Mouse (Mus musculus): ENCODE measurements around the gene Zdhhc21.

The Zdhhc21 gene

GRCm38 (mm10) chr4:82859131-82860125 is at the start of gene Zdhhc21:
Gene Zdhhc21 (minus strand): TSS chr4:82859958.
- DNase-seq (ENCODE audit: low spot score): peak; percentile 79

GRCm38 (mm10) chr4:82895227-82895626 is 35.5 kb upstream of the Zdhhc21 start:
- no peak for DNase-seq (ENCODE audit: low spot score)

- DNase-seq (ENCODE audit: low spot score): no peak
These were observed 32.5 kb upstream of the Zdhhc21 start for GRCm38 (mm10) chr4:82892247-82892646.

- DNase-seq (ENCODE audit: low spot score): no peak
These were observed 31.8 kb upstream of the Zdhhc21 start for GRCm38 (mm10) chr4:82891566-82891965.

- DNase-seq (ENCODE audit: low spot score): no peak
These were observed 31.3 kb upstream of the Zdhhc21 start for GRCm38 (mm10) chr4:82891049-82891448.

- DNase-seq (ENCODE audit: low spot score): no peak
These were observed 30.8 kb upstream of the Zdhhc21 start for GRCm38 (mm10) chr4:82890585-82890984.

- no peak for DNase-seq (ENCODE audit: low spot score)
These were observed 26.4 kb upstream of the Zdhhc21 start for GRCm38 (mm10) chr4:82886148-82886547.

GRCm38 (mm10) chr4:82885535-82885913 is 25.8 kb upstream of the Zdhhc21 start:
- DNase-seq (ENCODE audit: low spot score): no peak

- DNase-seq (ENCODE audit: low spot score): no peak
These were observed 25.1 kb upstream of the Zdhhc21 start, which contains the start of gene Cer1 for GRCm38 (mm10) chr4:82884636-82885534. Gene Cer1 (minus strand): TSS chr4:82885148.

- no peak for DNase-seq (ENCODE audit: low spot score)
These were observed 22.7 kb upstream of the Zdhhc21 start for GRCm38 (mm10) chr4:82882500-82882899.

GRCm38 (mm10) chr4:82881366-82881765 is 21.6 kb upstream of the Zdhhc21 start:
- DNase-seq (ENCODE audit: low spot score): peak; percentile 16

GRCm38 (mm10) chr4:82880243-82880642 is 20.5 kb upstream of the Zdhhc21 start:
- DNase-seq (ENCODE audit: low spot score): no peak

- DNase-seq (ENCODE audit: low spot score): peak; percentile 47
These were observed 19.4 kb upstream of the Zdhhc21 start for GRCm38 (mm10) chr4:82879152-82879551.

- no peak for DNase-seq (ENCODE audit: low spot score)
These were observed 16.9 kb upstream of the Zdhhc21 start for GRCm38 (mm10) chr4:82876656-82877055.

GRCm38 (mm10) chr4:82875532-82875931 is 15.8 kb upstream of the Zdhhc21 start:
- DNase-seq (ENCODE audit: low spot score): peak; percentile 59

- DNase-seq (ENCODE audit: low spot score): no peak
These were observed 15.0 kb upstream of the Zdhhc21 start for GRCm38 (mm10) chr4:82874791-82875190.

GRCm38 (mm10) chr4:82872548-82872947 is 12.8 kb upstream of the Zdhhc21 start:
- no peak for DNase-seq (ENCODE audit: low spot score)

- DNase-seq (ENCODE audit: low spot score): no peak
These were observed 12.4 kb upstream of the Zdhhc21 start for GRCm38 (mm10) chr4:82872121-82872520.

- no peak for DNase-seq (ENCODE audit: low spot score)
These were observed 11.2 kb upstream of the Zdhhc21 start for GRCm38 (mm10) chr4:82870931-82871330.

- DNase-seq (ENCODE audit: low spot score): no peak
These were observed 8.1 kb upstream of the Zdhhc21 start for GRCm38 (mm10) chr4:82867731-82868445.

GRCm38 (mm10) chr4:82867111-82867510 is 7.4 kb upstream of the Zdhhc21 start:
- no peak for DNase-seq (ENCODE audit: low spot score)
